Mouse (Mus musculus): ENCODE measurements around the gene Ddit4. TPM values are rescaled to one million over a fixed set of nuclear protein-coding genes. Genes with fewer than 3 reads are reported as not detected.

The Ddit4 gene
- polyA plus RNA-seq, 1 experiment from 2014 or later, result 42.0 TPM

GRCm38 (mm10) chr10:59969821-59970449 lies 18.3 kb upstream of the Ddit4 start:
- Histone ChIP-seq H3K27me3 (replicated peaks; ENCODE audit: low read depth, poor library complexity, severe bottlenecking) (peaks cover 4% of the 10 kb centered on the region; the same call in 1 of the 2 replicates), H3K4me1 (peaks cover 61% of the 10 kb centered on the region), H3K4me3 (peak overlapping the region; percentile 65), H3K27ac (replicated peaks) (peak overlapping the region; percentile 96), H3K36me3 (replicated peaks) (no peaks in the 10 kb centered on the region), H3K9me3 (peaks cover 3% of the 10 kb centered on the region; the same call in 1 of the 2 replicates)
- peak; percentile 76 for DNase-seq (ENCODE audit: low spot score)
- under 1% methylated on average over 25 of the region's 25 CpGs for WGBS

- 93% methylated on average over 6 of the region's 6 CpGs for WGBS
- peaks cover 54% of the 10 kb centered on the region for H3K4me1 ChIP-seq
- peak overlapping the region; percentile 10; the same call in 1 of the 2 replicates for H3K27ac ChIP-seq (replicated peaks)
These were observed 15.8 kb upstream of the Ddit4 start for GRCm38 (mm10) chr10:59967309-59967942.

GRCm38 (mm10) chr10:59966743-59967142 lies 15.1 kb upstream of the Ddit4 start:
- H3K27ac ChIP-seq (replicated peaks), result peak overlapping the region; percentile 91
- 94% methylated on average over 6 of the region's 6 CpGs for WGBS
- peaks cover 53% of the 10 kb centered on the region for H3K4me1 ChIP-seq

More at GRCm38 (mm10) chr10:59967309-59967942, 15.8 kb upstream of the Ddit4 start:
- Histone ChIP-seq H3K27me3 (replicated peaks; ENCODE audit: low read depth, poor library complexity, severe bottlenecking) (peaks cover 4% of the 10 kb centered on the region; the same call in 1 of the 2 replicates), H3K4me3 (no peak overlapping the region), H3K9me3 (peaks cover 3% of the 10 kb centered on the region; the same call in 1 of the 2 replicates), H3K36me3 (replicated peaks) (no peaks in the 10 kb centered on the region)
- DNase-seq (ENCODE audit: low spot score), result no peak

GRCm38 (mm10) chr10:59965788-59966187 lies 14.2 kb upstream of the Ddit4 start:
- H3K27ac ChIP-seq (replicated peaks), result peak overlapping the region; percentile 91
- peaks cover 3% of the 10 kb centered on the region; the same call in 1 of the 2 replicates for H3K9me3 ChIP-seq
- peaks cover 51% of the 10 kb centered on the region for H3K4me1 ChIP-seq
- no peaks in the 10 kb centered on the region for H3K36me3 ChIP-seq (replicated peaks)
- WGBS, result 43% methylated on average over 8 of the region's 8 CpGs
- H3K27me3 ChIP-seq (replicated peaks; ENCODE audit: low read depth, poor library complexity, severe bottlenecking), result 0 out of 2 replicates have a peak, but pooled peaks cover 2% of the 10 kb centered on the region
- peak; percentile 74 for DNase-seq (ENCODE audit: low spot score)
- H3K4me3 ChIP-seq, result peak overlapping the region; percentile 46

More at GRCm38 (mm10) chr10:59966743-59967142, 15.1 kb upstream of the Ddit4 start:
- Histone ChIP-seq H3K36me3 (replicated peaks) (no peaks in the 10 kb centered on the region), H3K4me3 (no peak overlapping the region), H3K27me3 (replicated peaks; ENCODE audit: low read depth, poor library complexity, severe bottlenecking) (0 out of 2 replicates have a peak, but pooled peaks cover 4% of the 10 kb centered on the region), H3K9me3 (peaks cover 3% of the 10 kb centered on the region; the same call in 1 of the 2 replicates)
- DNase-seq (ENCODE audit: low spot score), result no peak

GRCm38 (mm10) chr10:59965362-59965695 lies 13.7 kb upstream of the Ddit4 start:
- no peak for DNase-seq (ENCODE audit: low spot score)
- no peaks in the 10 kb centered on the region for H3K27me3 ChIP-seq (replicated peaks; ENCODE audit: low read depth, poor library complexity, severe bottlenecking)
- H3K27ac ChIP-seq (replicated peaks), result peak overlapping the region; percentile 91
- H3K4me1 ChIP-seq, result peaks cover 47% of the 10 kb centered on the region
- WGBS, result 39% methylated on average over 9 of the region's 9 CpGs
- H3K9me3 ChIP-seq, result peaks cover 3% of the 10 kb centered on the region; the same call in 1 of the 2 replicates
- H3K4me3 ChIP-seq, result peak overlapping the region; percentile 46
- no peaks in the 10 kb centered on the region for H3K36me3 ChIP-seq (replicated peaks)

- 3% methylated on average over 23 of the region's 23 CpGs for WGBS
- DNase-seq (ENCODE audit: low spot score), result peak; percentile 90
These were observed 13.1 kb upstream of the Ddit4 start for GRCm38 (mm10) chr10:59964504-59965361.

GRCm38 (mm10) chr10:59963609-59964008 lies 12.0 kb upstream of the Ddit4 start:
- Histone ChIP-seq H3K27me3 (replicated peaks; ENCODE audit: low read depth, poor library complexity, severe bottlenecking) (peaks cover 4% of the 10 kb centered on the region), H3K4me1 (peaks cover 40% of the 10 kb centered on the region), H3K36me3 (replicated peaks) (no peaks in the 10 kb centered on the region), H3K9me3 (peaks cover 3% of the 10 kb centered on the region; the same call in 1 of the 2 replicates), H3K27ac (replicated peaks) (peak overlapping the region; percentile 91), H3K4me3 (no peak overlapping the region)
- WGBS, result 44% methylated on average over 2 of the region's 2 CpGs
- DNase-seq (ENCODE audit: low spot score), result peak; percentile 29

More at GRCm38 (mm10) chr10:59964504-59965361, 13.1 kb upstream of the Ddit4 start:
- Histone ChIP-seq H3K4me1 (peaks cover 41% of the 10 kb centered on the region), H3K27ac (replicated peaks) (peak overlapping the region; percentile 91), H3K36me3 (replicated peaks) (no peaks in the 10 kb centered on the region), H3K27me3 (replicated peaks; ENCODE audit: low read depth, poor library complexity, severe bottlenecking) (no peaks in the 10 kb centered on the region), H3K4me3 (peak overlapping the region; percentile 46), H3K9me3 (peaks cover 3% of the 10 kb centered on the region; the same call in 1 of the 2 replicates)

- no peak for DNase-seq (ENCODE audit: low spot score)
- 86% methylated on average over 12 of the region's 12 CpGs for WGBS
- Histone ChIP-seq H3K9me3 (no peaks in the 10 kb centered on the region), H3K36me3 (replicated peaks) (no peaks in the 10 kb centered on the region), H3K27me3 (replicated peaks; ENCODE audit: low read depth, poor library complexity, severe bottlenecking) (peaks cover 28% of the 10 kb centered on the region), H3K4me1 (peaks cover 36% of the 10 kb centered on the region), H3K27ac (replicated peaks) (0 out of 2 replicates have a peak overlapping the region, but pooled peaks have one; percentile 24), H3K4me3 (no peak overlapping the region)
These were observed 7.9 kb upstream of the Ddit4 start for GRCm38 (mm10) chr10:59959517-59959916.

- peak overlapping the region; percentile 77 for H3K27ac ChIP-seq (replicated peaks)
- no peak overlapping the region; the same call in 1 of the 2 replicates for H3K4me3 ChIP-seq
- H3K4me1 ChIP-seq, result peaks cover 30% of the 10 kb centered on the region
- peaks cover 28% of the 10 kb centered on the region for H3K27me3 ChIP-seq (replicated peaks; ENCODE audit: low read depth, poor library complexity, severe bottlenecking)
- no peak for DNase-seq (ENCODE audit: low spot score)
- 23% methylated on average over 5 of the region's 5 CpGs for WGBS
- H3K9me3 ChIP-seq, result no peaks in the 10 kb centered on the region
- H3K36me3 ChIP-seq (replicated peaks), result no peaks in the 10 kb centered on the region
These were observed 6.8 kb upstream of the Ddit4 start for GRCm38 (mm10) chr10:59958458-59958857.

- WGBS, result 13% methylated on average over 25 of the region's 25 CpGs
- Histone ChIP-seq H3K4me1 (peaks cover 37% of the 10 kb centered on the region), H3K9me3 (no peaks in the 10 kb centered on the region), H3K4me3 (peak overlapping the region; percentile 36), H3K27me3 (replicated peaks; ENCODE audit: low read depth, poor library complexity, severe bottlenecking) (peaks cover 28% of the 10 kb centered on the region), H3K36me3 (replicated peaks) (no peaks in the 10 kb centered on the region), H3K27ac (replicated peaks) (peak overlapping the region; percentile 77)
- no peak for DNase-seq (ENCODE audit: low spot score)
These were observed 5.8 kb upstream of the Ddit4 start for GRCm38 (mm10) chr10:59957171-59958149.

- Histone ChIP-seq H3K36me3 (replicated peaks) (no peaks in the 10 kb centered on the region), H3K27ac (replicated peaks) (peak overlapping the region; percentile 77; the same call in 1 of the 2 replicates), H3K27me3 (replicated peaks; ENCODE audit: low read depth, poor library complexity, severe bottlenecking) (peaks cover 28% of the 10 kb centered on the region), H3K4me3 (no peak overlapping the region), H3K9me3 (no peaks in the 10 kb centered on the region), H3K4me1 (peaks cover 41% of the 10 kb centered on the region)
- WGBS, result 63% methylated on average over 5 of the region's 5 CpGs
- no peak for DNase-seq (ENCODE audit: low spot score)
These were observed 5.0 kb upstream of the Ddit4 start for GRCm38 (mm10) chr10:59956681-59957080.
